Mouse (Mus musculus): Measurements from ENCODE around the gene Sik2. TPM values are rescaled to one million over a fixed set of nuclear protein-coding genes. Genes with fewer than 3 reads are reported as not detected.

The Sik2 gene
- polyA plus RNA-seq, 1 experiment: 14.9 TPM

DNA sequence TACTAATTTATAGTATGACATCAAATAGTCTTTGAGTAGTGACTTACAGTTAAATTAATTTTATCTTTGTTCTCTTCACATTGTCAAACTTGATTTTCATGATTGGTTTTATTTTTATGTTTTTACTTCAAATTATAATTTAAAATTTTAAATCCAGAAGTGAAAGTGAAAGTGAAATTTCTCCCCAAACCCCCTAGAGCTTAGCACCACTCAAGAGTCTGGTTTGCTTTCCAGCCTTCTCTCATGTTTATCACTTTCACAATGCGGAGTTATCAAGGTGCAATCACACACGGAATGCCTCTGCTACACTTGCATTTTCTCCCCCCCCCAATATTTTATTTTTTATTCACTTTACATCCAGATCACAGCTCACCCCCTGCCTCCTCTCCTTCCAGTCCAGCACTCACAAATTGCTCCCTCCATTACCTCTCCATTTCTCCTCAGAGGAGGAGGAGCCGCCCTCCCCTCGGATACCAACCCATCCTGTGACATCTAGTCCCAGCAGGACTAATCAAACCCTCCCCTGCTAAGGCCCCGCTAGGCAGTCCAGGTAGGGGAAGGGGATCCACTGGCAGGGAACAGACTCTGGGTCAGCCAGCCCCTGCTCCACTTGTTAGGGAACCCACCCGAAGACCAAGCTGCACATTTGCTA lies 104.6 kb downstream of the Sik2 start:
- no peaks in the 10 kb centered on the region for H3K4me1 ChIP-seq (ENCODE audit: control insufficient read depth, insufficient read depth, low read length)
- H3K9ac ChIP-seq (ENCODE audit: low read depth, poor library complexity, severe bottlenecking): no peak overlapping the region
- no peaks in the 10 kb centered on the region; the same call in 1 of the 2 replicates for H3K36me3 ChIP-seq (ENCODE audit: control insufficient read depth, insufficient read depth, low read length, poor library complexity, severe bottlenecking)
- no peak overlapping the region for H3K27ac ChIP-seq (ENCODE audit: insufficient read depth, low read length)
- no peaks in the 10 kb centered on the region for H3K27me3 ChIP-seq (ENCODE audit: control insufficient read depth, insufficient read depth, low read length, poor library complexity, severe bottlenecking)
- no peak for TF ChIP-seq CTCF (IDR thresholded peaks at IDR 0.05; ENCODE audit: low read depth, low read length)
- no peak for TF ChIP-seq EP300 (IDR thresholded peaks at IDR 0.05; ENCODE audit: insufficient read depth, low read depth, low read length)
- no peak for TF ChIP-seq POLR2A (IDR thresholded peaks at IDR 0.05; ENCODE audit: insufficient read depth, low read length)
- H3K9me3 ChIP-seq (replicated peaks; ENCODE audit: control insufficient read depth, insufficient read depth, low read length, poor library complexity, severe bottlenecking): no peaks in the 10 kb centered on the region
- no peak overlapping the region for H3K4me3 ChIP-seq (ENCODE audit: low read depth, low read length)

- Histone ChIP-seq H3K27ac (ENCODE audit: insufficient read depth, low read length) (no peak overlapping the region), H3K27me3 (ENCODE audit: control insufficient read depth, insufficient read depth, low read length, poor library complexity, severe bottlenecking) (no peaks in the 10 kb centered on the region), H3K4me1 (ENCODE audit: control insufficient read depth, insufficient read depth, low read length) (no peaks in the 10 kb centered on the region), H3K9ac (ENCODE audit: low read depth, poor library complexity, severe bottlenecking) (no peak overlapping the region), H3K9me3 (replicated peaks; ENCODE audit: control insufficient read depth, insufficient read depth, low read length, poor library complexity, severe bottlenecking) (no peaks in the 10 kb centered on the region), H3K4me3 (ENCODE audit: low read depth, low read length) (no peak overlapping the region), H3K36me3 (ENCODE audit: control insufficient read depth, insufficient read depth, low read length, poor library complexity, severe bottlenecking) (0 out of 2 replicates have a peak, but pooled peaks cover 2% of the 10 kb centered on the region)
- TF ChIP-seq EP300 (IDR thresholded peaks at IDR 0.05; ENCODE audit: insufficient read depth, low read depth, low read length) (no peak), CTCF (IDR thresholded peaks at IDR 0.05; ENCODE audit: low read depth, low read length) (no peak), POLR2A (IDR thresholded peaks at IDR 0.05; ENCODE audit: insufficient read depth, low read length) (no peak)
These were observed 108.6 kb downstream of the Sik2 start for GRCm38 (mm10) chr9:50900026-50900920.

GRCm38 (mm10) chr9:50893665-50894064 lies 115.2 kb downstream of the Sik2 start:
- no peaks in the 10 kb centered on the region for H3K27me3 ChIP-seq (ENCODE audit: control insufficient read depth, insufficient read depth, low read length, poor library complexity, severe bottlenecking)
- H3K9ac ChIP-seq (ENCODE audit: low read depth, poor library complexity, severe bottlenecking): no peak overlapping the region
- H3K36me3 ChIP-seq (ENCODE audit: control insufficient read depth, insufficient read depth, low read length, poor library complexity, severe bottlenecking): peaks cover 2% of the 10 kb centered on the region; the same call in 1 of the 2 replicates
- no peaks in the 10 kb centered on the region for H3K4me1 ChIP-seq (ENCODE audit: control insufficient read depth, insufficient read depth, low read length)
- H3K9me3 ChIP-seq (replicated peaks; ENCODE audit: control insufficient read depth, insufficient read depth, low read length, poor library complexity, severe bottlenecking): no peaks in the 10 kb centered on the region
- TF ChIP-seq CTCF (IDR thresholded peaks at IDR 0.05; ENCODE audit: low read depth, low read length) (no peak), POLR2A (IDR thresholded peaks at IDR 0.05; ENCODE audit: insufficient read depth, low read length) (no peak)
- H3K4me3 ChIP-seq (ENCODE audit: low read depth, low read length): no peak overlapping the region
- H3K27ac ChIP-seq (ENCODE audit: insufficient read depth, low read length): no peak overlapping the region

DNA sequence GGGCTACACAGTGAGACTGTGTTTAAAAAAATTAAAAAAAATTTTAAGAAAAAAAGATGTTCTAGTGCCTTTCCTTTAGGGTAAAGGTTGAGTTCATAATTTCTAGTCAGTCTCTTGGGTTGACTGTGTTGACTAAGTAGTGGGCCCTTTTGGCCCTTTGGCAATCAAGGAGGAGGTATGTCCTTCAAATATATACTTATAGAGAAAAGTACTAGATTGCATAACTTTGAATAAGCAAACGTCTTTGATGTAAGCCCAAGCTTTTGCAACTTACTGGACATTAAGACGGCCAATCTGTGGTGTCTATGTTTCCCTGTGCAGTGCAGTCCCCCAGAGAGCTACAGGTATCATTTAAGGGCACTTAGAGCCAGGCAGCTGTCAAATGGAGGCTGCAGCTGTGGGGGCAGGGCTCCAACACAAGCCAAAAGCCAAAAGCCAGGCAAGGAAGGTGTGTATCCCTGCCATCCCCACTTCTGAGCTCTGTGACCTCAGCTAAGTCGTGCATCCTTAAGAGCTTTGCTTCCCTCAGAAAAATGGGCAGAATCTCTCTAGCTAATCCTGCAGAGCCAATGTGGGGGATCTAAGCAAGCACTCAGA lies 118.3 kb downstream of the Sik2 start:
- no peak for TF ChIP-seq POLR2A (IDR thresholded peaks at IDR 0.05; ENCODE audit: insufficient read depth, low read length)
- no peak for TF ChIP-seq CTCF (IDR thresholded peaks at IDR 0.05; ENCODE audit: low read depth, low read length)
- no peak for TF ChIP-seq EP300 (IDR thresholded peaks at IDR 0.05; ENCODE audit: insufficient read depth, low read depth, low read length)
- Histone ChIP-seq H3K36me3 (ENCODE audit: control insufficient read depth, insufficient read depth, low read length, poor library complexity, severe bottlenecking) (no peaks in the 10 kb centered on the region; the same call in 1 of the 2 replicates), H3K4me3 (ENCODE audit: low read depth, low read length) (no peak overlapping the region), H3K9ac (ENCODE audit: low read depth, poor library complexity, severe bottlenecking) (no peak overlapping the region), H3K4me1 (ENCODE audit: control insufficient read depth, insufficient read depth, low read length) (no peaks in the 10 kb centered on the region), H3K9me3 (replicated peaks; ENCODE audit: control insufficient read depth, insufficient read depth, low read length, poor library complexity, severe bottlenecking) (no peaks in the 10 kb centered on the region), H3K27me3 (ENCODE audit: control insufficient read depth, insufficient read depth, low read length, poor library complexity, severe bottlenecking) (no peaks in the 10 kb centered on the region), H3K27ac (ENCODE audit: insufficient read depth, low read length) (no peak overlapping the region)

GRCm38 (mm10) chr9:50889964-50890363 lies 118.9 kb downstream of the Sik2 start:
- Histone ChIP-seq H3K4me3 (ENCODE audit: low read depth, low read length) (no peak overlapping the region), H3K4me1 (ENCODE audit: control insufficient read depth, insufficient read depth, low read length) (peaks cover under 1% of the 10 kb centered on the region), H3K27ac (ENCODE audit: insufficient read depth, low read length) (no peak overlapping the region), H3K9ac (ENCODE audit: low read depth, poor library complexity, severe bottlenecking) (no peak overlapping the region), H3K27me3 (ENCODE audit: control insufficient read depth, insufficient read depth, low read length, poor library complexity, severe bottlenecking) (no peaks in the 10 kb centered on the region), H3K9me3 (replicated peaks; ENCODE audit: control insufficient read depth, insufficient read depth, low read length, poor library complexity, severe bottlenecking) (no peaks in the 10 kb centered on the region), H3K36me3 (ENCODE audit: control insufficient read depth, insufficient read depth, low read length, poor library complexity, severe bottlenecking) (no peaks in the 10 kb centered on the region; the same call in 1 of the 2 replicates)
- TF ChIP-seq EP300 (IDR thresholded peaks at IDR 0.05; ENCODE audit: insufficient read depth, low read depth, low read length) (no peak), POLR2A (IDR thresholded peaks at IDR 0.05; ENCODE audit: insufficient read depth, low read length) (no peak), CTCF (IDR thresholded peaks at IDR 0.05; ENCODE audit: low read depth, low read length) (no peak)

Data from ES-Bruce4 (cell line).